Mouse (Mus musculus) cerebellum, adult 2 months (tissue): ENCODE results near the gene Smpd3. TPM values are rescaled to one million over a fixed set of nuclear protein-coding genes. Genes with fewer than 3 reads are reported as not detected.
"Not testable (repeated sequence)": the region's sequence is repeated elsewhere in the genome, so short reads cannot be mapped to it uniquely, and the experiment has no call there.

Source experiments
- DNase-seq, 2 experiments: peaks; one replicate each; pipeline ENCODE4 v3.0.0; 2021
- H3K27ac ChIP-seq: fragments of 200-500 bp; 2 replicates; pipeline ENCODE4 v1.5.1; 2012; ENCODE audit warnings: low read length, control low read depth, inconsistent platforms; ENCODE audit not compliant: insufficient read depth
- H3K27me3 ChIP-seq: fragments of 200-500 bp; 2 replicates; pipeline ENCODE4 v1.6.1; 2012; ENCODE audit warnings: inconsistent platforms, mild to moderate bottlenecking, low read length, moderate library complexity; ENCODE audit not compliant: control insufficient read depth, insufficient read depth
- H3K4me1 ChIP-seq: fragments of 200-500 bp; 2 replicates; pipeline ENCODE4 v1.6.1; 2011; ENCODE audit warnings: low read length; ENCODE audit not compliant: control insufficient read depth, insufficient read depth
- H3K4me3 ChIP-seq: fragments of 200-500 bp; replicated peaks from 2 replicates; pipeline ENCODE3; 2011; ENCODE audit warnings: mild to moderate bottlenecking, low read depth, low read length, control low read depth; ENCODE audit not compliant: insufficient read depth
- CTCF ChIP-seq: fragments of 200-500 bp; IDR thresholded peaks from 2 replicates; pipeline ENCODE4 v1.5.1; 2011; ENCODE audit warnings: low read depth, mild to moderate bottlenecking, control low read depth, low read length, moderate library complexity, borderline replicate concordance; ENCODE audit not compliant: insufficient read depth
- POLR2A ChIP-seq: fragments of 200-500 bp; IDR thresholded peaks from 2 replicates; pipeline ENCODE4 v1.6.1; 2011; ENCODE audit warnings: low read length, control low read depth, borderline replicate concordance; ENCODE audit not compliant: insufficient read depth
- WGBS: fragments of 180-500 bp; shearing (Covaris S2); methylation state at CpG from one replicate; pipeline ENCODE4 v1.1.7; 2018; 5-methylcytosine and 5-hydroxymethylcytosine counted together
- polyA plus RNA-seq: library from polyadenylated mRNA; depleted of rRNA; stranded (reverse); fragments of >200 nt; gene quantifications from 2 replicates; pipeline ENCODE4 v1.2.3, GENCODE M21; 2012

Gene Smpd3
- polyA plus RNA-seq, 1 experiment = 8.7 TPM

GRCm38 (mm10) chr8:106310026-106310652 is 27.6 kb downstream of the Smpd3 start:
- DNase-seq = no peak
- H3K27ac ChIP-seq = no peak overlapping the region
- H3K27me3 ChIP-seq = no peaks in the 10 kb centered on the region
- no peak overlapping the region for H3K4me3 ChIP-seq
- peaks cover 19% of the 10 kb centered on the region for H3K4me1 ChIP-seq
- WGBS = 92% methylated on average over 5 of the region's 5 CpGs
- TF ChIP-seq CTCF = no peak
- TF ChIP-seq POLR2A = no peak

DNA sequence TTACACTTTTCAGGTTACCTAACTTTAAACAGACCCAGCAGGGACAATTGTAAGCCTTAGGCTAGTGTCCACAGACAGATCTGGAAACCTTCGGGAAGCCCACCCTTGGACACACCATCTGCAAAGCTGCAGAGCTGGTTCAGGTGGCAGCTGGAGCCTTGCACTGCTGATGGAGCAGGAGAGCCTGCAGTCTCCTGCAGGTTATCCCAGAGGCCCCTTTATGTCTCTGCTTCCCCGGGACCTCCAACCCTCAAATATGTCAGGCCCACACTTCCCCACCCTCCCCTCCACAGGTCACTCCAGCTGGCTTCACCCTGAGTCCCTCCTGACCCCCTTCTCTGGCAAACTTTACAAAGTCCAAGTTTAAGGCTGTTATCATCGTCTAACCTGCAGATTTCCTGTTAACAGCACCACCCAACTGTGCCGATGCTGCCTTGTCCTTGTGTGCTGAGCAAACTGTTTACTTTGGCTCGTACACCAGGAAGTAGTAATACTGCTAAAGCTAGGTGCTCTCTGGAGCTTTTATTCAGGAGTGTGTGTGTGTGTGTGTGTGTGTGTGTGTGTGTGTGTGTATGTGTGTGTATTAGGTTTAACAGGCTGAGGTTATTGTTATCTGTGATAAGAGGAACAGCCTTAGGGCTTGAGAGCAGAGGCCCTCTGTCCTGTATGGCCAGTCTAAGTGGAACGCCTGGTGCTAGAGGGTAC is 29.6 kb downstream of the Smpd3 start:
- not testable (repeated sequence) for H3K27me3 ChIP-seq, H3K27ac ChIP-seq, H3K4me3 ChIP-seq, DNase-seq
- WGBS = 60% methylated on average over 6 of the region's 6 CpGs
- H3K4me1 ChIP-seq = peaks cover 13% of the 10 kb centered on the region; the same call in 1 of the 2 replicates

DNA sequence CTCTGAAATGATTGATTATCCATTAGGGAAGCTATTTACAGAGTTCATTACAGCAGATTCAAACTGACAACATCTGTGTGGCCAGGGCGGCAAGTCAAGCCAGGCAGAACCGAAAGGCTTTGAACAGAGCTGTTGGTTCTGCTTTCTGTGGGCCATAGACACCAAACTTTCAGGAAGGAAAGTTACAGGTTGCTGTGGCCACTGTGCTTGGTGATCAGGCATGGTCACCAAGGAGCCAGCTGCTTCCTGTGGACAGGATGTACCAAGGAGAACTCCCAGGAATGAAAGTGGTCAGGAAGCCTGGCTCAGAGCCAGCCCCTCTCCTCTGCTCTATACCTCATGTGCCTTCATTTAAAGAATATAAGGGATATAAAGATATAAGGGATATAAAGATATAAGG is 30.2 kb downstream of the Smpd3 start:
- Histone ChIP-seq H3K27ac (no peak overlapping the region), H3K4me1 (peaks cover 7% of the 10 kb centered on the region; the same call in 1 of the 2 replicates), H3K4me3 (no peak overlapping the region), H3K27me3 (no peaks in the 10 kb centered on the region)
- no peak for DNase-seq
- WGBS = 90% methylated on average over 2 of the region's 2 CpGs
- TF ChIP-seq CTCF = no peak
- no peak for TF ChIP-seq POLR2A

DNA sequence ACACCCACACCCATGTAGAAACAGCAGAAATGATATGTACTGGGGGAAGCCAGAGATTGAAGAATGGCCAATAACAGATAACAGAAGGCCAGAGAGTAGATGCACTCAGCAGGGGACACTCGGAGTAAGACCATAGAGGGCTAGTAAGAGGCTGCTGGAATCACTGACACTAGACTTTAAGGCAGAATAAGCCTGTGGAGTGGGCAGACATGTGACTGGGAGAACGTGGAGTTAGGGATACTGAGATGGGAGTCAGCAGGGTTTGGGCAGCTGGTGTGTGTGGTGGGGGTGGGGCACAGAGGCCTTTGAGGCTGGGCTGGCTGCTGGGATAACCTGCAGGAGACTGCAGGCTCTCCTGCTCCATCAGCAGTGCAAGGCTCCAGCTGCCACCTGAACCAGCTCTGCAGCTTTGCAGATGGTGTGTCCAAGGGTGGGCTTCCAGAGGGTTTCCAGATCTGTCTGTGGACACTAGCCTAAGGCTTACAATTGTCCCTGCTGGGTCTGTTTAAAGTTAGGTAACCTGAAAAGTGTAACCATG is 31.0 kb downstream of the Smpd3 start:
- DNase-seq, H3K4me1 ChIP-seq, H3K27ac ChIP-seq, H3K27me3 ChIP-seq, H3K4me3 ChIP-seq: not testable (repeated sequence)
- 30% methylated on average over 2 of the region's 2 CpGs for WGBS

DNA sequence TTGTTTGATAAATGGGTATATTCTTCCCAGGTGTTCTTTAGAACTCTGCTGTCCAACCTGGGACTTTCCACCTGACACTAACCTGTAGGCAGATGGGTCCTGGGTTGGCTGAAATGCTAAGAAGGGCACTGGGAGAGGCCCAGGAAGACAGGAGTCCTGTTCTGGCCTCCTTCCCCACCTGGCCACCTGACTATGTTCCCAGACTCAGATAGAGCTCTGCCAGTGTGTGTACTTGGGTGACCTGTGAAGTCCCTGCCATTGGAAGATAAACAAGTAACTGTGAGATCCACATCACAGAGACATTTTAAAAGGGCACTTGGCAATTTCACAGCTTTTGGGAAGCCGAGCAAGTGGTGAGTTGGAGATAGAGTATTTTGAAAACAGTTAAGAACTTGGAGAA is 31.7 kb downstream of the Smpd3 start:
- DNase-seq = no peak
- 95% methylated on average over 1 of the region's 1 CpGs for WGBS
- no peak overlapping the region for H3K27ac ChIP-seq
- no peak overlapping the region for H3K4me3 ChIP-seq
- TF ChIP-seq CTCF = no peak
- no peak for TF ChIP-seq POLR2A
- peaks cover 7% of the 10 kb centered on the region; the same call in 1 of the 2 replicates for H3K4me1 ChIP-seq
- no peaks in the 10 kb centered on the region for H3K27me3 ChIP-seq

- no peak for TF ChIP-seq CTCF
- no peak overlapping the region for H3K27ac ChIP-seq
- DNase-seq = no peak
- peaks cover 7% of the 10 kb centered on the region; the same call in 1 of the 2 replicates for H3K4me1 ChIP-seq
- no peak overlapping the region for H3K4me3 ChIP-seq
- no peaks in the 10 kb centered on the region for H3K27me3 ChIP-seq
- WGBS = 97% methylated on average over 3 of the region's 3 CpGs
These were observed 32.5 kb downstream of the Smpd3 start for GRCm38 (mm10) chr8:106305301-106305700.

- 82% methylated on average over 6 of the region's 6 CpGs for WGBS
- TF ChIP-seq CTCF (no peak), POLR2A (no peak)
- H3K27me3 ChIP-seq = no peaks in the 10 kb centered on the region
These were observed 33.5 kb downstream of the Smpd3 start for GRCm38 (mm10) chr8:106304321-106304720.

GRCm38 (mm10) chr8:106300739-106301715 is 36.8 kb downstream of the Smpd3 start:
- TF ChIP-seq CTCF = no peak
- Histone ChIP-seq H3K27ac (no peak overlapping the region), H3K4me1 (no peaks in the 10 kb centered on the region; the same call in 1 of the 2 replicates), H3K27me3 (no peaks in the 10 kb centered on the region), H3K4me3 (no peak overlapping the region)
- no peak for DNase-seq
- WGBS = 64% methylated on average over 9 of the region's 9 CpGs

More at GRCm38 (mm10) chr8:106304321-106304720, 33.5 kb downstream of the Smpd3 start:
- DNase-seq = no peak
- Histone ChIP-seq H3K4me3 (no peak overlapping the region), H3K27ac (no peak overlapping the region), H3K4me1 (peaks cover 7% of the 10 kb centered on the region; the same call in 1 of the 2 replicates)
